Mouse (Mus musculus) midbrain, embryonic 12.5 days (tissue): Measurements from ENCODE around the gene Vwf. TPM values are rescaled to one million over a fixed set of nuclear protein-coding genes. Genes with fewer than 3 reads are reported as not detected.

ENCODE experiments used
- ATAC-seq: fragments of 200-750 bp; cut with Nextera tagmentation; 2 replicates; pipeline ENCODE4 v1.8.0; 2017; ENCODE audit warnings: low read depth, moderate TSS enrichment, moderate library complexity; ENCODE audit not compliant: low FRiP score
- H3K27ac ChIP-seq: fragments of 300-500 bp; sonication (generic); replicated peaks from 2 replicates; pipeline ENCODE4 v1.5.1; 2016; ENCODE audit warnings: mild to moderate bottlenecking
- H3K27me3 ChIP-seq: fragments of 300-500 bp; sonication (generic); 2 replicates; pipeline ENCODE4 v1.6.1; 2016; ENCODE audit warnings: mild to moderate bottlenecking
- H3K36me3 ChIP-seq: fragments of 300-500 bp; sonication (generic); 2 replicates; pipeline ENCODE4 v1.6.1; 2016
- H3K4me1 ChIP-seq: fragments of 300-500 bp; sonication (generic); 2 replicates; pipeline ENCODE4 v1.6.1; 2016
- H3K4me2 ChIP-seq: fragments of 300-500 bp; sonication (generic); replicated peaks from 2 replicates; pipeline ENCODE4 v1.6.1; 2016; ENCODE audit warnings: mild to moderate bottlenecking, moderate library complexity
- H3K4me3 ChIP-seq: fragments of 300-500 bp; sonication (generic); 2 replicates; pipeline ENCODE4 v1.5.1; 2016; ENCODE audit warnings: mild to moderate bottlenecking
- H3K9ac ChIP-seq: fragments of 300-500 bp; sonication (generic); replicated peaks from 2 replicates; pipeline ENCODE4 v1.6.1; 2016; ENCODE audit warnings: mild to moderate bottlenecking, moderate library complexity
- H3K9me3 ChIP-seq: fragments of 300-500 bp; sonication (generic); 2 replicates; pipeline ENCODE4 v1.6.1; 2016; ENCODE audit warnings: mild to moderate bottlenecking
- WGBS: fragments of 180-500 bp; shearing (Covaris S2); methylation state at CpG from one replicate; pipeline ENCODE4 v1.1.7; 2016; 5-methylcytosine and 5-hydroxymethylcytosine counted together
- polyA plus RNA-seq: library from polyadenylated mRNA; unstranded; fragments of >200 nt; fragmentation: Nextera tagmentation; extraction: Ambion mirVana; gene quantifications from 2 replicates; pipeline ENCODE4 v1.2.1, GENCODE M21; 2016

The Vwf gene
- polyA plus RNA-seq, 1 experiment from 2014 or later: 15.3 TPM

GRCm38 (mm10) chr6:125577301-125577700 is 30.7 kb downstream of the Vwf start:
- 88% methylated on average over 9 of the region's 9 CpGs for WGBS
- H3K9ac ChIP-seq: no peak overlapping the region

GRCm38 (mm10) chr6:125577882-125578646 is 31.5 kb downstream of the Vwf start:
- Histone ChIP-seq H3K27me3 (no peaks in the 10 kb centered on the region; the same call in 1 of the 2 replicates), H3K9ac (no peak overlapping the region), H3K4me1 (peaks cover 17% of the 10 kb centered on the region), H3K27ac (peak overlapping the region; percentile 61), H3K4me2 (no peak overlapping the region), H3K4me3 (no peak overlapping the region), H3K9me3 (no peaks in the 10 kb centered on the region), H3K36me3 (no peaks in the 10 kb centered on the region)
- WGBS: 14% methylated on average over 11 of the region's 11 CpGs
- peak; percentile 62 for ATAC-seq

More at GRCm38 (mm10) chr6:125577301-125577700, 30.7 kb downstream of the Vwf start:
- H3K4me3 ChIP-seq: no peak overlapping the region
- ATAC-seq: no peak
- H3K4me1 ChIP-seq: peaks cover 24% of the 10 kb centered on the region
- no peaks in the 10 kb centered on the region for H3K36me3 ChIP-seq
- no peaks in the 10 kb centered on the region for H3K9me3 ChIP-seq
- H3K4me2 ChIP-seq: no peak overlapping the region
- no peaks in the 10 kb centered on the region; the same call in 1 of the 2 replicates for H3K27me3 ChIP-seq
- no peak overlapping the region for H3K27ac ChIP-seq

GRCm38 (mm10) chr6:125578647-125579011 is 32.1 kb downstream of the Vwf start:
- H3K27ac ChIP-seq: peak overlapping the region; percentile 61

GRCm38 (mm10) chr6:125579864-125580263 is 33.3 kb downstream of the Vwf start:
- Histone ChIP-seq H3K27me3 (no peaks in the 10 kb centered on the region), H3K4me3 (no peak overlapping the region), H3K27ac (no peak overlapping the region), H3K4me1 (peaks cover 9% of the 10 kb centered on the region), H3K36me3 (no peaks in the 10 kb centered on the region), H3K9ac (no peak overlapping the region), H3K4me2 (no peak overlapping the region), H3K9me3 (no peaks in the 10 kb centered on the region)
- 91% methylated on average over 2 of the region's 2 CpGs for WGBS
- ATAC-seq: no peak

More at GRCm38 (mm10) chr6:125578647-125579011, 32.1 kb downstream of the Vwf start:
- H3K4me1 ChIP-seq: peaks cover 11% of the 10 kb centered on the region
- no peak for ATAC-seq
- H3K27me3 ChIP-seq: no peaks in the 10 kb centered on the region; the same call in 1 of the 2 replicates
- 49% methylated on average over 7 of the region's 7 CpGs for WGBS
- no peaks in the 10 kb centered on the region for H3K36me3 ChIP-seq
- H3K4me2 ChIP-seq: no peak overlapping the region
- no peak overlapping the region for H3K9ac ChIP-seq
- H3K4me3 ChIP-seq: no peak overlapping the region
- no peaks in the 10 kb centered on the region for H3K9me3 ChIP-seq

GRCm38 (mm10) chr6:125583666-125584065 is 37.1 kb downstream of the Vwf start:
- Histone ChIP-seq H3K4me1 (peaks cover 13% of the 10 kb centered on the region), H3K4me2 (no peak overlapping the region), H3K27me3 (no peaks in the 10 kb centered on the region), H3K27ac (no peak overlapping the region), H3K4me3 (no peak overlapping the region), H3K9ac (no peak overlapping the region), H3K9me3 (no peaks in the 10 kb centered on the region), H3K36me3 (no peaks in the 10 kb centered on the region)
- 93% methylated on average over 6 of the region's 6 CpGs for WGBS
- no peak for ATAC-seq

GRCm38 (mm10) chr6:125584266-125584665 is 37.7 kb downstream of the Vwf start:
- no peak overlapping the region for H3K4me3 ChIP-seq
- no peaks in the 10 kb centered on the region for H3K36me3 ChIP-seq
- 91% methylated on average over 15 of the region's 15 CpGs for WGBS
- H3K9ac ChIP-seq: no peak overlapping the region
- H3K4me2 ChIP-seq: no peak overlapping the region
- H3K27me3 ChIP-seq: no peaks in the 10 kb centered on the region
- no peak for ATAC-seq
- peaks cover 13% of the 10 kb centered on the region for H3K4me1 ChIP-seq
- no peaks in the 10 kb centered on the region for H3K9me3 ChIP-seq
- no peak overlapping the region for H3K27ac ChIP-seq

GRCm38 (mm10) chr6:125585579-125585978 is 39.0 kb downstream of the Vwf start:
- H3K27ac ChIP-seq: 0 out of 2 replicates have a peak overlapping the region, but pooled peaks have one; percentile 25
- peaks cover 13% of the 10 kb centered on the region for H3K4me1 ChIP-seq
- no peaks in the 10 kb centered on the region for H3K9me3 ChIP-seq
- no peak for ATAC-seq
- H3K27me3 ChIP-seq: no peaks in the 10 kb centered on the region
- 44% methylated on average over 3 of the region's 3 CpGs for WGBS
- no peak overlapping the region for H3K4me2 ChIP-seq
- no peak overlapping the region for H3K9ac ChIP-seq
- H3K36me3 ChIP-seq: no peaks in the 10 kb centered on the region
- H3K4me3 ChIP-seq: no peak overlapping the region

- WGBS: 68% methylated on average over 4 of the region's 4 CpGs
- H3K9me3 ChIP-seq: no peaks in the 10 kb centered on the region
Observed at GRCm38 (mm10) chr6:125586042-125586566, 39.5 kb downstream of the Vwf start.

GRCm38 (mm10) chr6:125588241-125588640 is 41.7 kb downstream of the Vwf start:
- H3K27ac ChIP-seq: no peak overlapping the region
- H3K4me3 ChIP-seq: no peak overlapping the region
- no peak overlapping the region for H3K9ac ChIP-seq
- ATAC-seq: no peak
- H3K4me2 ChIP-seq: no peak overlapping the region
- H3K27me3 ChIP-seq: no peaks in the 10 kb centered on the region
- H3K36me3 ChIP-seq: no peaks in the 10 kb centered on the region
- peaks cover 13% of the 10 kb centered on the region for H3K4me1 ChIP-seq
- WGBS: 92% methylated on average over 12 of the region's 12 CpGs
- H3K9me3 ChIP-seq: no peaks in the 10 kb centered on the region

More at GRCm38 (mm10) chr6:125586042-125586566, 39.5 kb downstream of the Vwf start:
- Histone ChIP-seq H3K4me2 (no peak overlapping the region), H3K4me3 (no peak overlapping the region), H3K9ac (no peak overlapping the region), H3K4me1 (peaks cover 13% of the 10 kb centered on the region), H3K27me3 (no peaks in the 10 kb centered on the region), H3K36me3 (no peaks in the 10 kb centered on the region), H3K27ac (no peak overlapping the region)
- ATAC-seq: peak; percentile 34; the same call in 1 of the 2 replicates

- no peaks in the 10 kb centered on the region for H3K27me3 ChIP-seq
- H3K4me2 ChIP-seq: no peak overlapping the region
- H3K36me3 ChIP-seq: no peaks in the 10 kb centered on the region
- H3K4me1 ChIP-seq: peaks cover 13% of the 10 kb centered on the region
- no peak overlapping the region for H3K9ac ChIP-seq
- H3K9me3 ChIP-seq: no peaks in the 10 kb centered on the region
- no peak overlapping the region for H3K4me3 ChIP-seq
- 87% methylated on average over 8 of the region's 8 CpGs for WGBS
- ATAC-seq: no peak
- no peak overlapping the region for H3K27ac ChIP-seq
Observed at GRCm38 (mm10) chr6:125589075-125589474, 42.5 kb downstream of the Vwf start.

- Histone ChIP-seq H3K36me3 (no peaks in the 10 kb centered on the region), H3K27ac (no peak overlapping the region), H3K27me3 (no peaks in the 10 kb centered on the region), H3K4me2 (no peak overlapping the region), H3K4me1 (peaks cover 13% of the 10 kb centered on the region), H3K9ac (no peak overlapping the region), H3K4me3 (no peak overlapping the region), H3K9me3 (no peaks in the 10 kb centered on the region)
- WGBS: 84% methylated on average over 7 of the region's 7 CpGs
- no peak for ATAC-seq
Observed at GRCm38 (mm10) chr6:125590056-125590455, 43.5 kb downstream of the Vwf start.

GRCm38 (mm10) chr6:125590471-125590870 is 43.9 kb downstream of the Vwf start:
- no peaks in the 10 kb centered on the region for H3K27me3 ChIP-seq
- peaks cover 8% of the 10 kb centered on the region for H3K4me1 ChIP-seq
- H3K9ac ChIP-seq: no peak overlapping the region
- H3K27ac ChIP-seq: no peak overlapping the region
- WGBS: 70% methylated on average over 8 of the region's 8 CpGs
- no peaks in the 10 kb centered on the region for H3K36me3 ChIP-seq
- no peak for ATAC-seq
- no peaks in the 10 kb centered on the region for H3K9me3 ChIP-seq
- H3K4me3 ChIP-seq: no peak overlapping the region
- no peak overlapping the region for H3K4me2 ChIP-seq
